Mouse (Mus musculus) forebrain, embryonic 12.5 days (tissue): ENCODE results near the gene Olig2. TPM values are rescaled to one million over a fixed set of nuclear protein-coding genes. Genes with fewer than 3 reads are reported as not detected.
A peak's percentile ranks its signal among the peaks of the same experiment; 100 is the strongest.

Experiments
- ATAC-seq: fragments of 200-750 bp; cut with Nextera tagmentation; 2 replicates; pipeline ENCODE4 v1.8.0; 2017; ENCODE audit warnings: moderate TSS enrichment; ENCODE audit not compliant: low FRiP score
- H3K27ac ChIP-seq: fragments of 300-500 bp; sonication (generic); 2 replicates; pipeline ENCODE4 v1.5.1; 2016; ENCODE audit warnings: mild to moderate bottlenecking
- H3K27me3 ChIP-seq: fragments of 300-500 bp; sonication (generic); 2 replicates; pipeline ENCODE4 v1.6.1; 2016; ENCODE audit warnings: mild to moderate bottlenecking
- H3K36me3 ChIP-seq: fragments of 300-500 bp; sonication (generic); replicated peaks from 2 replicates; pipeline ENCODE4 v1.6.1; 2016; ENCODE audit warnings: mild to moderate bottlenecking
- H3K4me1 ChIP-seq: fragments of 300-500 bp; sonication (generic); 2 replicates; pipeline ENCODE4 v1.6.1; 2016
- H3K4me2 ChIP-seq: fragments of 300-500 bp; sonication (generic); 2 replicates; pipeline ENCODE4 v1.6.1; 2016; ENCODE audit warnings: mild to moderate bottlenecking, moderate library complexity
- H3K4me3 ChIP-seq: fragments of 300-500 bp; sonication (generic); replicated peaks from 2 replicates; pipeline ENCODE4 v1.5.1; 2016; ENCODE audit warnings: mild to moderate bottlenecking
- H3K9ac ChIP-seq: fragments of 300-500 bp; sonication (generic); 2 replicates; pipeline ENCODE4 v1.6.1; 2016; ENCODE audit warnings: mild to moderate bottlenecking
- H3K9me3 ChIP-seq: fragments of 300-500 bp; sonication (generic); 2 replicates; pipeline ENCODE4 v1.6.1; 2016
- WGBS: fragments of 180-500 bp; shearing (Covaris S2); methylation state at CpG from one replicate; pipeline ENCODE4 v1.1.7; 2016; 5-methylcytosine and 5-hydroxymethylcytosine counted together
- polyA plus RNA-seq: library from polyadenylated mRNA; unstranded; fragments of >200 nt; fragmentation: Nextera tagmentation; extraction: Ambion mirVana; gene quantifications from 2 replicates; pipeline ENCODE4 v1.2.1, GENCODE M21; 2016

Gene Olig2
- polyA plus RNA-seq = 20.8 and 28.1 TPM in 2 replicates

DNA sequence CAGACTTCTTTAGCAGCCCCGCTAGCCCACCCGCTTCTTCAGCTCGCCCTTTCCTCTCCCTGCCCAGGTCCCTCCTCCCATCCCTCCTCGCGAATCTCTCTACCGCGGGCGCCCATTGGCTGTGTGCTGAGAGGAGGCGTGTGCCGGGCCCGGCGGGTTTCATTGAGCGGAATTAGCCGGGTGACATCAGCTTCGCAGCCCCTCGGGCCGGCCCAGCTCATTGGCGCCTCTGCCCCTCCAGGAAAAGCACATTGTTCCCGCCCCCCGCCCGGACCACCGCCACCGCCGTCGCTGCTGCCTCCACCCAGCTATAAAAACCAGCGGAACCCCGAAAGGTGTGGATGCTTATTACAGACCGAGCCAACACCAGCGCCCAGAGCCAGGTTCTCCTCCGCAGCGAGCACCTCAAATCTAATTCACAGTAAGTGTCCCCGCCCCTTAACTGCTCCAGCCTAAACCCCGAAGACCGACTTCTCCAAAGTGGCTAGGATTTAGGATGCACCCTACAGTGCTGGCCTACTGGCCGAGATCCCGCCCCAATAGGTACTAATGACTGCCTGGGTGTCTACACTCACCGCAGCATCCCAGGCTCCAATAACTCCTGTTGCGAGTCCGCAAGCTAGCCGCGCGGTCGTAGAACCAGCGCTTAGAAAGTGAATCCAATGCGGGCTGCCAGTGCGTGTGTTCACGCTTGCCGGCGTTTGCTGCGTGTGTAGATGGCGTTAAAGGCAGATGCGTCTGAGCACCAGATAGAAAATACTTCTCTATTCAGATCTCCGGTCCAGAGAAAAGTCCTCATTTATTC is at the start of gene Olig2:
Gene Olig2 (plus strand): TSS at position 225 of the 805 bp plus-strand sequence.
- peak; percentile 93 for ATAC-seq
- Histone ChIP-seq H3K4me2 (peak within 1 kb of the TSS; percentile 65), H3K9me3 (no peaks in the 10 kb centered on the region), H3K36me3 (0 out of 2 replicates have a peak, but pooled peaks cover 7% of the 10 kb centered on the region), H3K9ac (peak within 1 kb of the TSS; percentile 74), H3K4me3 (peak within 1 kb of the TSS; percentile 58), H3K27ac (peak within 1 kb of the TSS; percentile 60), H3K4me1 (peaks cover 74% of the 10 kb centered on the region), H3K27me3 (peaks cover 97% of the 10 kb centered on the region)
- WGBS = under 1% methylated on average over 53 of the region's 53 CpGs

GRCm38 (mm10) chr16:91175892-91176291 is 49.4 kb upstream of the Olig2 start:
- 0 out of 2 replicates have a peak, but pooled peaks have one; percentile 27 for ATAC-seq

DNA sequence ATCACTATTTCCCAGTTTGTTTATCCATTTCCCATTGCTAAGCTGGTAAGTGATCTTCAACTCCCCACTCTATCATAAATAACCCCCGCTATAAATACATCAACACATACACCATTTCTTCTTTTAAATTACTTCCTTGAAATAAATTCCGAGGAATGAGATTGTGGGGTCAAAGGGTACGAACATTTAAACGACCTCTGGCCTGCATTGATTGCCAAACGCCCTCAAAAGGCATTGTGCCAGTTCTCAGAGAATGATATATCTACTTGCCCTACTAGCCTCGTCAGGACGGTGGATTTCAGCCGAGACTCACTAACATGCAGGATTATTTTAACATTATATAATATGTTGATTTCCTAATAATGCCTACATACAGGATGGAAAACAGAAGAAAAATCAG is 38.2 kb upstream of the Olig2 start:
- peaks cover 80% of the 10 kb centered on the region for H3K27me3 ChIP-seq
- 55% methylated on average over 8 of the region's 8 CpGs for WGBS

More at GRCm38 (mm10) chr16:91175892-91176291, 49.4 kb upstream of the Olig2 start:
- H3K4me3 ChIP-seq = no peak overlapping the region
- peaks cover 57% of the 10 kb centered on the region for H3K4me1 ChIP-seq
- WGBS = 27% methylated on average over 8 of the region's 8 CpGs
- H3K4me2 ChIP-seq = no peak overlapping the region
- H3K36me3 ChIP-seq = no peaks in the 10 kb centered on the region
- H3K9me3 ChIP-seq = no peaks in the 10 kb centered on the region
- no peak overlapping the region for H3K9ac ChIP-seq
- peaks cover 79% of the 10 kb centered on the region for H3K27me3 ChIP-seq
- H3K27ac ChIP-seq = no peak overlapping the region

DNA sequence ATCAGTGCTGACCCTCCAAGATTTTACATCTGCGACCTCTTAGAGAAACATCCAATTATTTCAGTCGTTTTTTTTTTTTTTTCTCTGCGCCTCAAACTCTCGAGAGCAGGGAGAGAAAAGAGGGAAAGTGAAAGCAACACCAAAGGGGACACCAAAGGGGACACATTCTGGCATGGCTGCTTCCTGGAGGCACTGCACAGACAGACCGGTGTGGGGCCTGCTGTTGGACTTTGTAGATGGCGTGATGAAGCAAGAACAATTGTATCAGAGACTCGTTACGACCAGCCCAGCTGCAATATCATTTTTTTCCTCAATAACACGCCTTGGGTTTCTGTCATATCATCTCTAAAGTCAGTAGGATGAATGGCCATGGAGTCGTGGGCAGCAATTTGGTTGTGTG is 37.6 kb upstream of the Olig2 start:
- Histone ChIP-seq H3K4me3 (no peak overlapping the region), H3K4me2 (no peak overlapping the region), H3K9ac (no peak overlapping the region), H3K9me3 (no peaks in the 10 kb centered on the region; the same call in 1 of the 2 replicates), H3K36me3 (no peaks in the 10 kb centered on the region), H3K27ac (no peak overlapping the region), H3K27me3 (peaks cover 80% of the 10 kb centered on the region), H3K4me1 (peaks cover 15% of the 10 kb centered on the region)
- WGBS = 70% methylated on average over 10 of the region's 10 CpGs
- ATAC-seq = no peak

More for the DNA sequence above, 38.2 kb upstream of the Olig2 start:
- Histone ChIP-seq H3K9me3 (no peaks in the 10 kb centered on the region; the same call in 1 of the 2 replicates), H3K9ac (no peak overlapping the region), H3K36me3 (no peaks in the 10 kb centered on the region), H3K4me1 (peaks cover 9% of the 10 kb centered on the region), H3K27ac (no peak overlapping the region), H3K4me3 (no peak overlapping the region), H3K4me2 (no peak overlapping the region)
- ATAC-seq = no peak

GRCm38 (mm10) chr16:91188304-91188703 is 37.0 kb upstream of the Olig2 start:
- Histone ChIP-seq H3K4me3 (no peak overlapping the region), H3K9me3 (no peaks in the 10 kb centered on the region; the same call in 1 of the 2 replicates), H3K4me2 (no peak overlapping the region), H3K27ac (no peak overlapping the region), H3K9ac (no peak overlapping the region), H3K36me3 (no peaks in the 10 kb centered on the region), H3K4me1 (peaks cover 22% of the 10 kb centered on the region), H3K27me3 (peaks cover 80% of the 10 kb centered on the region)
- WGBS = 91% methylated on average over 12 of the region's 12 CpGs
- no peak for ATAC-seq

DNA sequence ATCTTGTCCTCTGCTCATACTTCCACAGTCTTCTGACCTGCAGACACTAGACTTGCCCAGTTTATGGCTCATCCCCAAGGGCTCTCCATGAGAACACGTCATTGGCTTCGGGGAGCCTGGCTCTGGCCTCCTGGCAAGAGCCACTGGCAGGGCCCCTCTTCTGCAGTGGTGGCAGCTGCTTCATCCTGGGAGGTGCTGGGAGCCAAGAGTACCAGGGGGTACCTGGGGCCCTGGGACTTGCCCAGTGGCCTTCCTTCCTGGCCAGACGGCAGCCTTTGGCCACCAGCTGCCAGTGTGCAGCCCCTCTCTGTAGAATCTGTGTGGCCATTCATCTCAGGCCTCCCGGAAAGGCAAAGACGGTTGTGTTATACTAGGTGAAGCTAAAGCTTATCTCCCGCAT is 34.0 kb upstream of the Olig2 start:
- Histone ChIP-seq H3K36me3 (no peaks in the 10 kb centered on the region), H3K4me1 (peaks cover 26% of the 10 kb centered on the region), H3K4me3 (no peak overlapping the region), H3K9ac (no peak overlapping the region), H3K4me2 (no peak overlapping the region), H3K27ac (no peak overlapping the region), H3K27me3 (peaks cover 83% of the 10 kb centered on the region), H3K9me3 (no peaks in the 10 kb centered on the region; the same call in 1 of the 2 replicates)
- ATAC-seq = no peak
- WGBS = 74% methylated on average over 6 of the region's 6 CpGs

DNA sequence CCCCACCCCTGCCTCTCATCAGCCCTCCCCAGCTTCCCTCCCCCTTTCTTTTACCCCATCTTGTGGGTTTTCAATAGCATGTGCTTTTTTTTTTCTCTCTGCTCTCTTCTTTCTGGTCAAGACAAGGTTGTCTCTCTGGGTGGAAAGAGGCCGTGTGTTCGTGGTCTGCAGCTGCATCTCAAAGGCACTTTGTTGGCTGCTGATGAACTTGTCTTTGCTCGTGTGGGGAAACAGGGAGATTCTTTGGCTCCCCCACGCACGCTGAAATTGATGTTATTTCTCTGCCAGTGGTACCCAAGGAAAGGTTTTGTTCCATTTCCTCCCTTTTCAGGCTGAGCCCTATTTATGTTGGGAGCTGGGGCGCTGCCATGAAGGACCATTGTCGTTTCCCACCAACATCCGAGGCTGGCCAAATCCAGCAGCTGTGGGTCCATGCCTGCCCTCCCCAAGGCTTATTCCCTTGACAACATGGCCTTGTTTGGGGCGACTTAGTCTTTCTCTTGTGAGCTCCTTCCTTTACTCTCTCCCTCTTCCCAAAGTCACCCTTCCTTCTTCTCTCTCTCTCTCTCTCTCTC is 33.5 kb upstream of the Olig2 start:
- WGBS = 53% methylated on average over 9 of the region's 9 CpGs
- no peak for ATAC-seq
- H3K27ac ChIP-seq = 0 out of 2 replicates have a peak overlapping the region, but pooled peaks have one; percentile 10
- no peak overlapping the region for H3K4me2 ChIP-seq
- H3K4me1 ChIP-seq = peaks cover 26% of the 10 kb centered on the region
- H3K27me3 ChIP-seq = peaks cover 81% of the 10 kb centered on the region
- no peaks in the 10 kb centered on the region for H3K36me3 ChIP-seq
- no peak overlapping the region for H3K9ac ChIP-seq
- H3K4me3 ChIP-seq = no peak overlapping the region
- peaks cover 2% of the 10 kb centered on the region; the same call in 1 of the 2 replicates for H3K9me3 ChIP-seq

GRCm38 (mm10) chr16:91192672-91193354 is 32.4 kb upstream of the Olig2 start:
- no peak overlapping the region for H3K4me3 ChIP-seq
- peaks cover 8% of the 10 kb centered on the region; the same call in 1 of the 2 replicates for H3K9me3 ChIP-seq
- peaks cover 26% of the 10 kb centered on the region for H3K4me1 ChIP-seq
- peak overlapping the region; percentile 24 for H3K4me2 ChIP-seq
- H3K36me3 ChIP-seq = no peaks in the 10 kb centered on the region
- H3K27ac ChIP-seq = peak overlapping the region; percentile 50; the same call in 1 of the 2 replicates
- peak; percentile 77 for ATAC-seq
- H3K9ac ChIP-seq = no peak overlapping the region
- H3K27me3 ChIP-seq = peaks cover 76% of the 10 kb centered on the region
- 5% methylated on average over 15 of the region's 15 CpGs for WGBS

DNA sequence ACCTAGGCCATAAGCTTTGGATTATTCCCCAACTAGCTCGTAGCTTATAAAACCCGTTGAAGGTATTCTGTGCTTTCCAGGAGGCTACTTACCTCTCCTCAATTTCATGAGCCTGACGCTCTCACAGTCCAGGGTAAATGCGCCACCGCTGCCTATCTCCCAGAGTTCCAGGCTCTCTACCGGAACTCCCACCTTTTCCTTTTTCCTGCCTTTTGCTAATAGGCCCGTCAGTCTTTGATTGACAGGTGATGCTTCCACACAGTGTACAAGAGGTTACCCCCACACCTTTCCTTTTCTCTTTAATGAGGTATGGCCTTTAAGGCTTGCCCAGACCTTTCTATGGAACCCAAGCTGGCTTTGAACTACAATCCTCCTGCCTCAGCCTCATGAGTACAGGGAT is 25.4 kb upstream of the Olig2 start:
- no peak overlapping the region for H3K4me2 ChIP-seq
- WGBS = 97% methylated on average over 7 of the region's 7 CpGs
- H3K9me3 ChIP-seq = 0 out of 2 replicates have a peak, but pooled peaks cover 12% of the 10 kb centered on the region

DNA sequence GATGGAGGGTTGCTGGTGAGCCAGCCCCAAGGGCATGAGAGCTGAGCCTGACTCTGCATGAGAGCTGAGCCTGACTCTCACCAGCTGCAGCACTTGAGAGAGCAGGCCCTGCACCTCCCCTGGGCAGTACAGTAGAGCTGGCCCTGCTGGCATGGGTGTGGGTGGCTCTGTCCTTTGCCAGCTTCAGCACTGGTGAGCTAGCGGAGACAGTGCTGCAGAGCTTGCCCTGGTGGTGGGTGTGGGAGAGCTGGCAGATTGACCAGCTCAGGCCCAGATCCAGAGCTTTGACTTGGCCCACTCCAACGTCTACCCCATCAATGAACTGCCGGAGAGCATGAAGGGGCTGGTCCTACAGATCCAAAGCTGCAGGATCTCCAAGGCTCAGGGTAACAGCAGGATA is 22.3 kb upstream of the Olig2 start:
- Histone ChIP-seq H3K36me3 (no peaks in the 10 kb centered on the region), H3K4me2 (no peak overlapping the region), H3K9me3 (0 out of 2 replicates have a peak, but pooled peaks cover 4% of the 10 kb centered on the region), H3K9ac (no peak overlapping the region), H3K27me3 (peaks cover 52% of the 10 kb centered on the region), H3K4me3 (no peak overlapping the region), H3K4me1 (peaks cover 15% of the 10 kb centered on the region), H3K27ac (no peak overlapping the region)
- no peak for ATAC-seq
- WGBS = 91% methylated on average over 3 of the region's 3 CpGs

More for the DNA sequence above, 25.4 kb upstream of the Olig2 start:
- Histone ChIP-seq H3K36me3 (no peaks in the 10 kb centered on the region), H3K4me3 (no peak overlapping the region), H3K4me1 (no peaks in the 10 kb centered on the region), H3K27ac (no peak overlapping the region), H3K9ac (no peak overlapping the region), H3K27me3 (peaks cover 35% of the 10 kb centered on the region)
- no peak for ATAC-seq

DNA sequence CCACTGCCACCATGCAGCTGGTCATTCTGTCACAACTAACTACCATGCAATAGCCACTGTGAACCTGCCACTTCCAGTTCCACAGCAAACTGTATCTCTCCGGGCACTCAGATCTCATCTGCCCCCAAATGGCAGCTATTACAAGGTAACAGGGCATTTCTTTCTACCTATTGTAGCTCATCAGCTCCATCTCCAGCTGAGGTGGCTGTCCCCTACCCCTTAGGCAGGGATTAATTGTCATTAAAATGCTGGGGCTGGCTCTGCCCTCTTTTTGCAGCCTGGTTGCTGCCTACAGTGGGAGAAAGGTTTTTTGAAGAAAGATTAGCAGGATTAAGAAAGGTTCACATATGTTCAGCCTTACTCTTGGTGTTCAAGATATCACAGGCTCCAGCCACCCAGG is 18.9 kb upstream of the Olig2 start:
- ATAC-seq = no peak
- H3K27me3 ChIP-seq = peaks cover 58% of the 10 kb centered on the region
- H3K9me3 ChIP-seq = no peaks in the 10 kb centered on the region
- H3K9ac ChIP-seq = no peak overlapping the region
- H3K4me1 ChIP-seq = peaks cover 30% of the 10 kb centered on the region
- 22% methylated on average over 1 of the region's 1 CpGs for WGBS
- H3K27ac ChIP-seq = 0 out of 2 replicates have a peak overlapping the region, but pooled peaks have one; percentile 21
- H3K36me3 ChIP-seq = no peaks in the 10 kb centered on the region
- H3K4me3 ChIP-seq = no peak overlapping the region
- 0 out of 2 replicates have a peak overlapping the region, but pooled peaks have one; percentile 0 for H3K4me2 ChIP-seq

DNA sequence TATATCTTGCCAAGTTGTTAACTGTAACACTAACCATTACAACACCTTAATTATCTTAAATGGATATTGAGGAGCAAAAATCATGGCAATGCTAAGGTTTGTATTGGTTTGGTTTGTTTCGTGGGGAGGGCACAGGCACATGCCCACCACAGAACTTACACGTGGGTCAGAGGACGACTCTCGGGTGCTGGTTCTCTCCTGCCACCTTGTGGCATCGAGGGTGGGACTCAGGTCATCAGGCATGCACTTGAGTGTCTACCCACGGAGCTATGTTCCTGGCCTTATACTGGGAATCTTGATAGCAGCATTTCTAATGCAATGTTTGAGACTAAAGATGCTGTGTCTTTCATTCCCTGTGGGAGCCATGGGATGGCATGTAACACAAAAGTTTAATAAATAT is 8.2 kb upstream of the Olig2 start:
- H3K9ac ChIP-seq = no peak overlapping the region
- H3K4me3 ChIP-seq = no peak overlapping the region
- no peak overlapping the region for H3K4me2 ChIP-seq
- WGBS = 43% methylated on average over 6 of the region's 6 CpGs
- peaks cover 90% of the 10 kb centered on the region for H3K27me3 ChIP-seq
- no peak for ATAC-seq
- 0 out of 2 replicates have a peak, but pooled peaks cover 5% of the 10 kb centered on the region for H3K9me3 ChIP-seq
- H3K4me1 ChIP-seq = peaks cover 20% of the 10 kb centered on the region
- no peak overlapping the region for H3K27ac ChIP-seq
- no peaks in the 10 kb centered on the region for H3K36me3 ChIP-seq
